Mouse (Mus musculus) layer of hippocampus, adult 9-11 months (tissue): ENCODE results near the gene Ktn1.

Experiments used
- DNase-seq: peaks from one replicate; pipeline ENCODE4 v3.0.0; 2022

The Ktn1 gene

GRCm38 (mm10) chr14:47756411-47757065, 108.3 kb downstream of the Ktn1 start:
- no peak for DNase-seq

GRCm38 (mm10) chr14:47765192-47765591, 116.9 kb downstream of the Ktn1 start:
- no peak for DNase-seq

GRCm38 (mm10) chr14:47765796-47766195, 117.5 kb downstream of the Ktn1 start:
- DNase-seq: no peak

- DNase-seq: no peak
Observed at GRCm38 (mm10) chr14:47766373-47766772, 118.1 kb downstream of the Ktn1 start.

GRCm38 (mm10) chr14:47771496-47771895, 123.2 kb downstream of the Ktn1 start:
- DNase-seq: no peak

GRCm38 (mm10) chr14:47775543-47775942, 127.3 kb downstream of the Ktn1 start:
- DNase-seq: no peak

GRCm38 (mm10) chr14:47776260-47777035, 128.2 kb downstream of the Ktn1 start:
- DNase-seq: no peak

- no peak for DNase-seq
Observed at GRCm38 (mm10) chr14:47786112-47786511, 137.9 kb downstream of the Ktn1 start.
